Mouse (Mus musculus) ES-Bruce4 (cell line): ENCODE results near the gene A530016L24Rik.

Experiments used
- CTCF ChIP-seq: IDR thresholded peaks from one replicate; pipeline ENCODE4 v1.8.1; 2011; ENCODE audit warnings: low read depth, low read length
- EP300 ChIP-seq: IDR thresholded peaks from 2 replicates; pipeline ENCODE4 v1.6.1; 2011; ENCODE audit warnings: low read depth, low read length; ENCODE audit not compliant: insufficient read depth
- POLR2A ChIP-seq: IDR thresholded peaks from one replicate; pipeline ENCODE4 v1.8.1; 2011; ENCODE audit warnings: low read length; ENCODE audit not compliant: insufficient read depth

GRCm38 (mm10) chr12:112540321-112540720, 51.1 kb downstream of the A530016L24Rik start:
- no peak for TF ChIP-seq POLR2A
- TF ChIP-seq CTCF, result no peak
- no peak for TF ChIP-seq EP300
